Mouse (Mus musculus) bone marrow, adult 2 months (tissue): ENCODE data around the gene Lyst.

Experiments used
- CTCF ChIP-seq: fragments of 200-500 bp; IDR thresholded peaks from 2 replicates; pipeline ENCODE4 v1.5.1; 2011; ENCODE audit warnings: low read length, control low read depth; ENCODE audit not compliant: control insufficient read depth, insufficient read depth
- POLR2A ChIP-seq: fragments of 200-500 bp; IDR thresholded peaks from 2 replicates; pipeline ENCODE4 v1.6.1; 2011; ENCODE audit warnings: low read depth, mild to moderate bottlenecking, control low read depth, low read length, borderline replicate concordance; ENCODE audit not compliant: control insufficient read depth

DNA sequence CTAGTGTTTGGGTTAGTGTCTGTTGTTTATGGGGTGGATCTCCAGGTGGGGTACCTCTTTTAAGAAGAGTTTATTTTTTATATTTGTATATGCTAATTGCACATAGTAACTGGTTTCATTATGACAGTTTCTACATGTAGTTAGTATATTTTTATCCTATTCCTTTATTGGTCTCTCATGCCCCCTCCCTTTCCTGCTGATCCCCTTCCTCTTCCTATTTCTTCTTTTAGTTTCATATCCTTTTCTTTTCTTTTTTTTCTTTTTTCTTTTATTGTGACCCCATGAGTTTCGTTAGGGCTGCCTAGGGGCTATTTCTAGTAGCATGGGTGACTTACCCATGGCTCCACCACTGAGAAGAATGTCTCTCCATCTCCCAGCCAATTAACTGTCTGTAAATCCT is 36.5 kb upstream of the Lyst start:
- TF ChIP-seq POLR2A (no peak), CTCF (no peak)
